Mouse (Mus musculus) MEL (cell line): ENCODE results near the gene Hist1h2ac. TPM values are rescaled to one million over a fixed set of nuclear protein-coding genes. Genes with fewer than 3 reads are reported as not detected.

Experiments
- DNase-seq: peaks from one replicate; pipeline ENCODE4 v3.0.0; 2011; ENCODE audit warnings: low read depth, low spot score
- H3K27ac ChIP-seq: 2 replicates; pipeline ENCODE4 v1.5.1; 2012; ENCODE audit warnings: low read depth, mild to moderate bottlenecking, control low read depth, low read length, moderate library complexity; ENCODE audit not compliant: control insufficient read depth
- H3K27me3 ChIP-seq, 2 experiments: fragments of 150-350 bp in 1 of 2; sonication (generic) in 1 of 2; 2 replicates each; pipeline ENCODE4 v1.6.1; 2012; ENCODE audit warnings: low read length in 2 of 2, mild to moderate bottlenecking in 2 of 2, improper control_type of control experiment in 1 of 2, moderate library complexity in 1 of 2; ENCODE audit not compliant: insufficient read depth in 2 of 2, control insufficient read depth in 1 of 2
- H3K36me3 ChIP-seq, 2 experiments: 2 replicates each; pipeline ENCODE4 v1.6.1; 2012 to 2014; ENCODE audit warnings: low read length in 2 of 2, improper control_type of control experiment in 1 of 2, inconsistent platforms in 1 of 2, mild to moderate bottlenecking in 1 of 2; ENCODE audit not compliant: insufficient read depth in 2 of 2, control insufficient read depth in 1 of 2
- H3K4me1 ChIP-seq, 2 experiments: fragments of 150-350 bp in 1 of 2; sonication (generic) in 1 of 2; 2 replicates each; pipeline ENCODE4 v1.6.1; 2012; ENCODE audit warnings: low read length in 2 of 2, improper control_type of control experiment in 1 of 2, mild to moderate bottlenecking in 1 of 2; ENCODE audit not compliant: insufficient read depth in 2 of 2, control insufficient read depth in 1 of 2
- H3K4me3 ChIP-seq, 2 experiments: fragments of 150-350 bp in 1 of 2; sonication (generic) in 1 of 2; 2 replicates each; pipeline ENCODE4 v1.5.1; 2012; ENCODE audit warnings: low read depth in 2 of 2, low read length in 2 of 2, mild to moderate bottlenecking in 2 of 2, moderate library complexity in 2 of 2, control low read depth in 1 of 2, improper control_type of control experiment in 1 of 2; ENCODE audit not compliant: control insufficient read depth in 1 of 2, insufficient read depth in 1 of 2
- H3K79me2 ChIP-seq: 2 replicates; pipeline ENCODE4 v1.6.1; 2012; ENCODE audit warnings: mild to moderate bottlenecking, low read length, moderate library complexity; ENCODE audit not compliant: control insufficient read depth, poor library complexity, insufficient read depth
- H3K9ac ChIP-seq: 2 replicates; pipeline ENCODE4 v1.6.1; 2012; ENCODE audit warnings: low read depth, mild to moderate bottlenecking, control low read depth, low read length, moderate library complexity; ENCODE audit not compliant: control insufficient read depth, poor library complexity, severe bottlenecking
- H3K9me3 ChIP-seq: fragments of 150-350 bp; sonication (generic); replicated peaks from 2 replicates; pipeline ENCODE4 v1.6.1; 2012; ENCODE audit warnings: mild to moderate bottlenecking, low read length, improper control_type of control experiment, moderate library complexity; ENCODE audit not compliant: insufficient read depth
- BHLHE40 ChIP-seq: IDR thresholded peaks from 2 replicates; pipeline ENCODE4 v1.6.1; 2012; ENCODE audit warnings: low read depth, mild to moderate bottlenecking, inconsistent platforms, low read length, improper control_type of control experiment, borderline replicate concordance
- EP300 ChIP-seq, 2 experiments: IDR thresholded peaks; 2 replicates each; pipeline ENCODE4 v1.6.1; 2011; ENCODE audit warnings: improper control_type of control experiment in 2 of 2, low read length in 2 of 2, low read depth in 1 of 2, mild to moderate bottlenecking in 1 of 2
- GATA1 ChIP-seq: IDR thresholded peaks from 2 replicates; pipeline ENCODE4 v1.6.1; 2011; ENCODE audit warnings: low read depth, low read length, improper control_type of control experiment
- HCFC1 ChIP-seq: IDR thresholded peaks from 2 replicates; pipeline ENCODE4 v1.6.1; 2012; ENCODE audit warnings: low read depth, mild to moderate bottlenecking, inconsistent platforms, low read length, improper control_type of control experiment, moderate library complexity
- MAX ChIP-seq: IDR thresholded peaks from 2 replicates; pipeline ENCODE4 v1.6.1; 2011; ENCODE audit warnings: low read length, improper control_type of control experiment
- MYB ChIP-seq: IDR thresholded peaks from 2 replicates; pipeline ENCODE4 v1.6.1; 2011; ENCODE audit warnings: mild to moderate bottlenecking, low read depth, low read length, improper control_type of control experiment
- NELFE ChIP-seq: IDR thresholded peaks from 2 replicates; pipeline ENCODE4 v1.6.1; 2011; ENCODE audit warnings: low read depth, low read length, improper control_type of control experiment
- POLR2A ChIP-seq, 2 experiments: IDR thresholded peaks; 2 replicates each; pipeline ENCODE4 v1.6.1; 2011 to 2012; ENCODE audit warnings: low read length in 2 of 2, mild to moderate bottlenecking in 2 of 2, control low read depth in 1 of 2, improper control_type of control experiment in 1 of 2, low read depth in 1 of 2, moderate library complexity in 1 of 2; ENCODE audit not compliant: control insufficient read depth in 1 of 2, insufficient read depth in 1 of 2, poor library complexity in 1 of 2
- SMC3 ChIP-seq: IDR thresholded peaks from 2 replicates; pipeline ENCODE4 v1.6.1; 2011; ENCODE audit warnings: low read depth, low read length, improper control_type of control experiment
- TAL1 ChIP-seq: IDR thresholded peaks from 2 replicates; pipeline ENCODE4 v1.6.1; 2012; ENCODE audit warnings: mild to moderate bottlenecking, inconsistent platforms, low read length, moderate library complexity, mixed read lengths
- TBP ChIP-seq: IDR thresholded peaks from 2 replicates; pipeline ENCODE4 v1.8.0; 2011; ENCODE audit warnings: low read depth, low read length, improper control_type of control experiment
- UBTF ChIP-seq: IDR thresholded peaks from 2 replicates; pipeline ENCODE4 v1.6.1; 2012; ENCODE audit warnings: low read depth, mild to moderate bottlenecking, inconsistent platforms, low read length, improper control_type of control experiment, moderate library complexity, borderline replicate concordance; ENCODE audit not compliant: insufficient read depth
- polyA plus RNA-seq, 2 experiments: library from polyadenylated mRNA; stranded (reverse) in 1 of 2; unstranded in 1 of 2; fragments of >175 nt in 1 of 2; fragments of >200 nt in 1 of 2; gene quantifications; 2 replicates each; pipeline versions ENCODE4 v1.2.1 to v1.2.4; 2012; ENCODE audit warnings: low replicate concordance in 2 of 2, low read depth in 1 of 2; ENCODE audit not compliant: insufficient read length in 2 of 2, insufficient read depth in 1 of 2, missing spikeins in 1 of 2
- total RNA-seq: library from RNA; depleted of rRNA; stranded (reverse); fragments of 300-350 nt; gene quantifications from 2 replicates; pipeline ENCODE4 v1.2.3, GENCODE M21; 2012

The Hist1h2ac gene
- total and polyA plus RNA-seq, 3 experiments = 0.15 to 123 TPM; not detected in 1

DNA sequence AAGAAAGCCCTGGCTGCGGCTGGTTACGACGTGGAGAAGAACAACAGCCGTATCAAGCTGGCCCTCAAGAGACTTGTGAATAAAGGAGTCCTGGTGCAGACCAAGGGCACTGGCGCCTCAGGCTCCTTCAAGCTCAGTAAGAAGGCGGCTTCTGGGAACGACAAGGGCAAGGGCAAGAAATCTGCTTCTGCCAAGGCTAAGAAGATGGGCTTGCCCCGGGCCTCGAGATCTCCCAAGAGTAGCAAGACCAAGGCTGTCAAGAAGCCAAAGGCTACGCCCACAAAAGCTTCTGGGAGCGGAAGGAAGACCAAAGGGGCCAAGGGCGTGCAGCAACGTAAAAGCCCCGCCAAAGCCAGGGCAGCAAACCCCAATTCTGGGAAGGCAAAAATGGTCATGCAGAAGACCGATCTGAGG is 12.3 kb upstream of the Hist1h2ac start:
- Histone ChIP-seq H3K9ac (peak overlapping the region; percentile 65), H3K27me3 (no peaks in the 10 kb centered on the region), H3K36me3 (peaks cover 0 to 39% of the 10 kb centered on the region in 2 experiments; a peak in 2 of 4 replicates), H3K27ac (peak overlapping the region; percentile 92), H3K4me3 (peak overlapping the region; percentile 12 to 19), H3K4me1 (peaks cover 0 to 24% of the 10 kb centered on the region in 2 experiments; a peak in 2 of 4 replicates), H3K79me2 (no peaks in the 10 kb centered on the region; the same call in 1 of the 2 replicates), H3K9me3 (no peaks in the 10 kb centered on the region)
- TF ChIP-seq UBTF (peak; percentile 85; the same call in 1 of the 2 replicates), MAX (no peak), TBP (peak; percentile 57), POLR2A (IDR thresholded peaks at IDR 0.05; ENCODE audit: control insufficient read depth in 1 of 2, insufficient read depth in 1 of 2, low read depth in 1 of 2, low read length in 2 of 2, poor library complexity in 1 of 2) (peak; percentile 44 to 46; a peak in 1 of 4 replicates)
- peak; percentile 95 for DNase-seq

DNA sequence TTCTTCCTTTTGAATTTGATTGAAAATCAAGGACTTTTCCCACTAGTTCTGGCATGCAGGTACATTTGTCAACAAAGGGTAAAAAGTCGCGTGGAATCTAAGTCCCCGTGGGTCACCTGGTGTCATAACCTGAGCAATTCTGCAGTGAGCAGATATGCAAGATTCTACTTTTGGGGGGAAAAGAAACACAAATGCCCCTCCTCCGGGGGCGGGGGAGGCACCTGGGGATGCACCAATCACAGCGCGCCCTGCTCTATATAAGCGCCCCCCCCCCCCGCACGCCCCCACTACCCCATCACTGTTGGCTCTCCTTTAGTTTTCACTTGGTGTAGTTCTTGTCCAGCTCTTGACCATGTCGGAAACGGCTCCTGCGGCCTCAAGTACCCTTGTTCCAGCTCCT is 11.8 kb upstream of the Hist1h2ac start, which contains the start of gene Hist1h1t:
Gene Hist1h1t (plus strand): TSS at position 301 of the 400 bp plus-strand sequence.
- Histone ChIP-seq H3K4me3 (peak within 1 kb of the TSS; percentile 12 to 19), H3K4me1 (peaks cover 0 to 21% of the 10 kb centered on the region in 2 experiments; a peak in 2 of 4 replicates), H3K27me3 (no peaks in the 10 kb centered on the region), H3K9me3 (no peaks in the 10 kb centered on the region), H3K36me3 (peaks cover 0 to 35% of the 10 kb centered on the region in 2 experiments; a peak in 2 of 4 replicates), H3K79me2 (no peaks in the 10 kb centered on the region; the same call in 1 of the 2 replicates), H3K9ac (peak within 1 kb of the TSS; percentile 65), H3K27ac (peak within 1 kb of the TSS; percentile 92)
- no peak for DNase-seq
- TF ChIP-seq HCFC1 (no peak), NELFE (no peak)

DNA sequence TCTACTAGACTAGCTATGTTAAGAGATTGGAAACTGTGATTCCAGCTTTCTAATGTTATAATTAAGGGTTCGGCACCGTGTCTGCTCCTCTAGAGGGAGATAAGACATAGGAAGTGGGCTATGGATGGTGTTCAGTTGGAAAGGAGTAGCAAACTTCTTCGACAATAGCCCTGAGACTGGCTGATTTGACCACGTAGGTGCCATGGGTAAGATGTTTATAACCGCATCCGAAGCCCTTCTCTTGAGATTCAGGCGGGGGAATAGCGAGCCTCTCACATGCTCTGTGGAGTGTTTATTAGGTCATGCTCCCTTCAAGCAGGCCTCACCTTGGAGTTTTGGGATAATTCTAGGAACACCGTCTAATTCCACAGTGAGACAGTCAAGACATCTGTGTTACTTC is 11.2 kb upstream of the Hist1h2ac start:
- H3K36me3 ChIP-seq = peaks cover 0 to 30% of the 10 kb centered on the region in 2 experiments; a peak in 2 of 4 replicates
- no peaks in the 10 kb centered on the region; the same call in 1 of the 2 replicates for H3K79me2 ChIP-seq
- no peak for TF ChIP-seq SMC3
- TF ChIP-seq TAL1 = no peak
- no peak for TF ChIP-seq TBP
- no peak for TF ChIP-seq EP300 (IDR thresholded peaks at IDR 0.05; ENCODE audit: low read depth in 1 of 2, low read length in 2 of 2)
- no peak for TF ChIP-seq BHLHE40
- no peak for TF ChIP-seq GATA1
- TF ChIP-seq MYB = no peak
- H3K4me3 ChIP-seq = no peak overlapping the region
- no peak for DNase-seq
- no peak overlapping the region for H3K27ac ChIP-seq
- no peaks in the 10 kb centered on the region for H3K27me3 ChIP-seq
- H3K9me3 ChIP-seq = no peaks in the 10 kb centered on the region
- no peak overlapping the region for H3K9ac ChIP-seq
- H3K4me1 ChIP-seq = peaks cover 0 to 19% of the 10 kb centered on the region in 2 experiments; a peak in 2 of 4 replicates
